ENCODE assay signal across 9 mouse cellular contexts in genomic region chr1:73915218-73916070, GRCm38 (mm10).
A peak's percentile ranks its signal among the peaks of the same experiment; 100 is the strongest.
DNase-seq lines count a peak whose midpoint lies in the region; ATAC-seq and TF ChIP-seq lines count a peak whose summit lies in the region.
"Had no signal": no experiment of that assay in that cellular context is flagged by ENCODE, and none has a peak within 500 bp of the region (broad histone marks: within the 10 kb centered on the region; RNA-seq: fewer than 3 reads in every experiment).

No protein-coding gene starts in this region.

- no peak for TF ChIP-seq CTCF in left cerebral cortex, adult 2 months (IDR thresholded peaks at IDR 0.05)

- no peak overlapping the region for H3K4me3 ChIP-seq in left cerebral cortex, adult 2 months
- no peak overlapping the region for H3K4me3 ChIP-seq in forebrain, embryonic 15.5 days

- peak; percentile 60 for ATAC-seq in forebrain, embryonic 15.5 days (replicated peaks)
- ATAC-seq in megakaryocyte progenitor cell, adult 5-6 weeks (replicated peaks; ENCODE audit: poor library complexity): 0 out of 2 replicates have a peak, but pooled peaks have one; percentile 26

- peak; percentile 44 to 56 for DNase-seq in left cerebral cortex, adult 2 months (ENCODE audit: extremely low spot score in 1 of 2, low spot score in 2 of 2)
- no peak for DNase-seq in left cerebral cortex, adult 11 months (ENCODE audit: low spot score)
- peak; percentile 36 to 61 for DNase-seq in heart, postnatal 14 days
- DNase-seq in MN1 (ENCODE audit: low spot score): no peak
- DNase-seq in ovary, postnatal 10 days (ENCODE audit: low spot score): no peak
- no peak for DNase-seq in adipocyte (ENCODE audit: low spot score)

- no peak overlapping the region for H3K9ac ChIP-seq in forebrain, embryonic 15.5 days (replicated peaks)

- no peak overlapping the region for H3K4me2 ChIP-seq in forebrain, embryonic 15.5 days (replicated peaks)

- H3K9me3 ChIP-seq in forebrain, embryonic 15.5 days: no peaks in the 10 kb centered on the region

- no peaks in the 10 kb centered on the region for H3K36me3 ChIP-seq in forebrain, embryonic 15.5 days

- H3K4me1 ChIP-seq in forebrain, embryonic 15.5 days: peaks cover 10% of the 10 kb centered on the region; the same call in 1 of the 2 replicates

- no peaks in the 10 kb centered on the region for H3K27me3 ChIP-seq in forebrain, embryonic 15.5 days

- intact Hi-C loops in left cerebral cortex, adult 2 months (cut with DNase I): no loop called here
- intact Hi-C loops in heart, postnatal 14 days (cut with DNase I): no loop called here

- no peak overlapping the region for H3K27ac ChIP-seq in left cerebral cortex, adult 2 months
- no peak overlapping the region for H3K27ac ChIP-seq in forebrain, embryonic 15.5 days (replicated peaks)
- H3K27ac ChIP-seq: kidney, postnatal 0 days had no signal

- 55% methylated on average over 8 of the region's 8 CpGs for WGBS in forebrain, embryonic 15.5 days

Comparison
In these comparisons a context has a peak if more than half of its experiments do, and no peak if none do; other contexts are left out.
1. DNase-seq: peak in left cerebral cortex, adult 2 months (2 of 2) and heart, postnatal 14 days (2 of 2); none in left cerebral cortex, adult 11 months (single experiment), MN1 (single experiment), ovary, postnatal 10 days (single experiment) and adipocyte (single experiment).